Mouse (Mus musculus) hindbrain, postnatal 0 days (tissue): Measurements from ENCODE around the gene Rbpjl. TPM values are rescaled to one million over a fixed set of nuclear protein-coding genes. Genes with fewer than 3 reads are reported as not detected.

Experiments used
- ATAC-seq: fragments of 200-750 bp; cut with Nextera tagmentation; 2 replicates; pipeline ENCODE4 v1.8.0; 2017; ENCODE audit warnings: mild to moderate bottlenecking, moderate TSS enrichment, moderate library complexity
- DNase-seq: peaks from one replicate; pipeline ENCODE4 v3.0.0-alpha.2; 2015; ENCODE audit warnings: low spot score
- H3K27ac ChIP-seq: fragments of 300-500 bp; sonication (generic); 2 replicates; pipeline ENCODE4 v1.5.1; 2014; ENCODE audit warnings: mild to moderate bottlenecking
- H3K27me3 ChIP-seq: fragments of 300-500 bp; sonication (generic); 2 replicates; pipeline ENCODE4 v1.6.1; 2014; ENCODE audit warnings: low read length, mixed read lengths; ENCODE audit not compliant: insufficient read depth
- H3K36me3 ChIP-seq: fragments of 300-500 bp; sonication (generic); 2 replicates; pipeline ENCODE4 v1.6.1; 2014; ENCODE audit warnings: low read length, mixed read lengths; ENCODE audit not compliant: insufficient read depth
- H3K4me1 ChIP-seq: fragments of 300-500 bp; sonication (generic); 2 replicates; pipeline ENCODE4 v1.6.1; 2014; ENCODE audit warnings: antibody characterized with exemption, low read length, mixed read lengths; ENCODE audit not compliant: insufficient read depth
- H3K4me2 ChIP-seq: fragments of 300-500 bp; sonication (generic); 2 replicates; pipeline ENCODE4 v1.6.1; 2014; ENCODE audit warnings: low read depth, mild to moderate bottlenecking, low read length, moderate library complexity, mixed read lengths
- H3K4me3 ChIP-seq: fragments of 300-500 bp; sonication (generic); 2 replicates; pipeline ENCODE4 v1.5.1; 2014; ENCODE audit warnings: low read length
- H3K9ac ChIP-seq: fragments of 300-500 bp; sonication (generic); replicated peaks from 2 replicates; pipeline ENCODE4 v1.6.1; 2014; ENCODE audit warnings: mild to moderate bottlenecking, low read length, moderate library complexity, mixed read lengths
- H3K9me3 ChIP-seq: fragments of 300-500 bp; sonication (generic); 2 replicates; pipeline ENCODE4 v1.6.1; 2016; ENCODE audit warnings: low read length, mixed read lengths
- CTCF ChIP-seq: IDR thresholded peaks from 2 replicates; pipeline ENCODE4 v1.5.1; 2016; ENCODE audit warnings: antibody characterized with exemption, control low read depth, low read depth
- WGBS: fragments of 180-500 bp; shearing (Covaris S2); extraction: QIAGEN DNeasy Blood & Tissue Kit; methylation state at CpG from one replicate; pipeline ENCODE4 v1.1.7; 2014; 5-methylcytosine and 5-hydroxymethylcytosine counted together
- polyA plus RNA-seq: library from polyadenylated mRNA; unstranded; fragments of >200 nt; fragmentation: Nextera tagmentation; extraction: Ambion mirVana; gene quantifications from 2 replicates; pipeline ENCODE4 v1.2.1, GENCODE M21; 2015
- total RNA-seq: library from RNA; depleted of rRNA; stranded (reverse); fragments of >200 nt; gene quantifications from 2 replicates; pipeline ENCODE4 v1.2.3, GENCODE M21; 2014

The Rbpjl gene
- total and polyA plus RNA-seq, 2 experiments from 2014 or later: 0.14 TPM; not detected in 1

DNA sequence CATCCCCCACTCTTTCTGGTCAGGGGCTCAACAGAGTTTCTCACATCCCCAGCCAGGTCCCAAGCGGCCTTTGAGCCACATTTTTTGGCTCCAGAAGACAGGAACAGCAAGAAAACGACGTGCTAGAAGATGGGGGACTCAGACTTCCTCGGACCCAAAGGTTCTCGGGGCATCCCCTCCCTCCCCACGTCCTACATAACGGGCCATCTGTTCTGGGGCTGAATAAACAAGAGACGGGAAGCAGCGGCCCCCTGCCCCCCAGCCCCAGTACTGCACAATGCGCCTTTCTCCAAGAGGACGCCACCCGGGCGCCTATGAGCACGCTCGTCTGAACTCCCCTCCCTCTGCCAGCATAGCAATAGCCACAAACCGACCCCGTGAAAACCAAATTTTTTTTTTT lies 13.9 kb upstream of the Rbpjl start, which contains the start of gene Slpi:
Gene Slpi, minus strand, starts transcription at position 76 of the 400 bp plus-strand sequence.
- under 1% methylated on average over 17 of the region's 17 CpGs for WGBS
- H3K4me1 ChIP-seq: peaks cover 6% of the 10 kb centered on the region
- H3K36me3 ChIP-seq: no peaks in the 10 kb centered on the region
- ATAC-seq (peak; percentile 75), DNase-seq (peak; percentile 69)
- H3K4me3 ChIP-seq: peak within 1 kb of the TSS; percentile 39
- TF ChIP-seq CTCF: 0 out of 2 replicates have a peak, but pooled peaks have one; percentile 13
- no peaks in the 10 kb centered on the region for H3K9me3 ChIP-seq
- peak within 1 kb of the TSS; percentile 64 for H3K4me2 ChIP-seq
- peaks cover 9% of the 10 kb centered on the region; the same call in 1 of the 2 replicates for H3K27me3 ChIP-seq
- peak within 1 kb of the TSS; percentile 49 for H3K9ac ChIP-seq
- H3K27ac ChIP-seq: peak within 1 kb of the TSS; percentile 69; the same call in 1 of the 2 replicates

DNA sequence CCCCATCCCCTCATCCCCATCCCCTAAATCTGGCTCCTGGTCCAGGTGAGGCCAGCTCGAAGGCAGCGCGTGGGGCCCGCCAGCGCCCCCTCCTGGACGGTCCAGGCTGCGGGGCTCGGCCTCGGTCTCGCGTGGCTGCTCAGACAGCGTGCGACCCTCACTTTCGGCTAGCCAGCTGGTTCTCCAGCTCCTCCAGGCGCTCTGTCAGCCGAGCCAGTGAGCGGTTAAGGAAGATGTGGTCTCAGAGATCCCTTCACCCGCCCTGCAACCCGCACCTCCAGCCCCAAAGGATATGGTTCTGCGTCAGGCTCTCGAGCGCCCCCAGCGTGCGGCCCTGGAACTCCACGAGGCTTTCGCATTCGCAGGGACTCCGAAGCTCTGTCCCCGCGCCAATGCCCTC lies 13.4 kb upstream of the Rbpjl start:
- TF ChIP-seq CTCF: peak; percentile 88
- no peaks in the 10 kb centered on the region for H3K36me3 ChIP-seq
- H3K9me3 ChIP-seq: no peaks in the 10 kb centered on the region
- H3K4me3 ChIP-seq: peak overlapping the region; percentile 39
- ATAC-seq (peak; percentile 81), DNase-seq (peak; percentile 91)
- H3K27ac ChIP-seq: peak overlapping the region; percentile 69; the same call in 1 of the 2 replicates
- H3K4me1 ChIP-seq: peaks cover 6% of the 10 kb centered on the region
- peaks cover 9% of the 10 kb centered on the region; the same call in 1 of the 2 replicates for H3K27me3 ChIP-seq
- peak overlapping the region; percentile 64 for H3K4me2 ChIP-seq
- WGBS: 1% methylated on average over 30 of the region's 30 CpGs
- H3K9ac ChIP-seq: peak overlapping the region; percentile 49; the same call in 1 of the 2 replicates

DNA sequence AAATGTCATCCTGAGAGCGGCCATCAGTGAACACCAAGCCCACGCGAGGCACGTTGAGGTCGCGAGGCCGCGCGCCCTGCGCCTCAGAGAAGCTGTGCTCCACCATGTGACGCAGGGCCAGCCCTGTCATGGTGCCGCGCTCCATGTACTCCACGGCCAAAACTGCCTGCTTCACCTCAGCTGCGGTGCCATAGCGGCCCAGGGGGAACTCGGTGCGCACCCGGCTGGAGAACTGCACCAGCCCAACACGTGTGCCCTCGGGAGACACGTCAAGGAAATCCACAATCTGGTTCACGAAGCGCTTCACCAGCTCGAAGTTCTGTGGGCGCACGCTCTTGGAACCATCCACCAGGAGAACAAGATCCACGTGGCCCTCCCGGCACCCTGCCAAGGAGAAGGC lies 9.8 kb upstream of the Rbpjl start:
- Histone ChIP-seq H3K9ac (no peak overlapping the region), H3K36me3 (no peaks in the 10 kb centered on the region), H3K27me3 (peaks cover 2% of the 10 kb centered on the region; the same call in 1 of the 2 replicates), H3K9me3 (no peaks in the 10 kb centered on the region), H3K4me1 (no peaks in the 10 kb centered on the region; the same call in 1 of the 2 replicates), H3K4me2 (no peak overlapping the region), H3K27ac (no peak overlapping the region), H3K4me3 (no peak overlapping the region)
- 81% methylated on average over 29 of the region's 29 CpGs for WGBS
- TF ChIP-seq CTCF: no peak
- no peak for DNase-seq
- no peak for ATAC-seq

- 95% methylated on average over 7 of the region's 7 CpGs for WGBS
- Histone ChIP-seq H3K9me3 (no peaks in the 10 kb centered on the region), H3K4me3 (no peak overlapping the region), H3K4me1 (0 out of 2 replicates have a peak, but pooled peaks cover 5% of the 10 kb centered on the region), H3K27me3 (peaks cover 19% of the 10 kb centered on the region), H3K9ac (no peak overlapping the region), H3K4me2 (no peak overlapping the region), H3K27ac (no peak overlapping the region), H3K36me3 (no peaks in the 10 kb centered on the region)
- DNase-seq (no peak), ATAC-seq (no peak)
- TF ChIP-seq CTCF: no peak
These were observed 6.9 kb upstream of the Rbpjl start for GRCm38 (mm10) chr2:164396076-164396475.

GRCm38 (mm10) chr2:164396911-164397310 lies 6.0 kb upstream of the Rbpjl start:
- peaks cover 20% of the 10 kb centered on the region for H3K27me3 ChIP-seq

GRCm38 (mm10) chr2:164403396-164404081 lies 598 bp downstream of the Rbpjl start:
- Histone ChIP-seq H3K4me3 (no peak overlapping the region), H3K9ac (no peak overlapping the region)
- TF ChIP-seq CTCF: no peak

More at GRCm38 (mm10) chr2:164396911-164397310, 6.0 kb upstream of the Rbpjl start:
- Histone ChIP-seq H3K9me3 (no peaks in the 10 kb centered on the region), H3K4me3 (no peak overlapping the region), H3K9ac (no peak overlapping the region), H3K4me1 (0 out of 2 replicates have a peak, but pooled peaks cover 5% of the 10 kb centered on the region), H3K27ac (no peak overlapping the region), H3K4me2 (no peak overlapping the region), H3K36me3 (no peaks in the 10 kb centered on the region)
- no peak for ATAC-seq
- TF ChIP-seq CTCF: no peak
- WGBS: 77% methylated on average over 12 of the region's 12 CpGs
- no peak for DNase-seq

More at GRCm38 (mm10) chr2:164403396-164404081, 598 bp downstream of the Rbpjl start:
- ATAC-seq: peak; percentile 15; the same call in 1 of the 2 replicates
- peaks cover 17% of the 10 kb centered on the region for H3K4me1 ChIP-seq
- H3K9me3 ChIP-seq: no peaks in the 10 kb centered on the region
- no peak for DNase-seq
- peaks cover 75% of the 10 kb centered on the region for H3K27me3 ChIP-seq
- H3K27ac ChIP-seq: no peak overlapping the region; the same call in 1 of the 2 replicates
- H3K36me3 ChIP-seq: no peaks in the 10 kb centered on the region
- WGBS: 12% methylated on average over 14 of the region's 14 CpGs
- 0 out of 2 replicates have a peak overlapping the region, but pooled peaks have one; percentile 58 for H3K4me2 ChIP-seq
